Mouse (Mus musculus): Measurements from ENCODE around the gene Olfr545.
"Not testable (repeated sequence)": the region's sequence is repeated elsewhere in the genome, so short reads cannot be mapped to it uniquely, and the experiment has no call there.

The Olfr545 gene
- long read RNA-seq, experiment 1: 0 reads
- long read RNA-seq, experiment 2: 0 reads

DNA sequence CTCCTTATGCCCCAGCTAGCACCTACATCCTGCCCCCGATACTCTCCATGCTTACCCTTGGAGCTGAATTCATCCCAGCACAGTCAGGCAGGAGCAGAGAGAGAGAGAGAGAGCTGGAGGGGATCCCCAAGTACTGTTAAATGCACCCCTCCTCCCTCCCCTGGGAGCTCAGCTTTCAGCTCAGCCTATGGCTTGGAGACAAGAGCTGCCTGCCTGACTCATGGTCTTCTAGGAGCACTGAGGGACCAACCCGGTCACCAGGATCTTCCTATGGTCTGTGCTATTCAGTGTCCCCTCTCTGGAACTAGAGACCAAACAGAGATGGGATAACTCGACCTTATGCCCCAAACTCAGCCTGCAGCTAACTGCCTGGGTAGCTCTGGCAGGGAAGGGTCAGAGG lies at the start of gene Olfr545:
Gene Olfr545 (minus strand): TSS at position 101 of the 400 bp plus-strand sequence.
- intact Hi-C loops (cut with DNase I): no loop called here

- intact Hi-C loops (cut with DNase I): no loop called here
Measured at GRCm38 (mm10) chr7:102541251-102541650, 41.9 kb upstream of the Olfr545 start.

DNA sequence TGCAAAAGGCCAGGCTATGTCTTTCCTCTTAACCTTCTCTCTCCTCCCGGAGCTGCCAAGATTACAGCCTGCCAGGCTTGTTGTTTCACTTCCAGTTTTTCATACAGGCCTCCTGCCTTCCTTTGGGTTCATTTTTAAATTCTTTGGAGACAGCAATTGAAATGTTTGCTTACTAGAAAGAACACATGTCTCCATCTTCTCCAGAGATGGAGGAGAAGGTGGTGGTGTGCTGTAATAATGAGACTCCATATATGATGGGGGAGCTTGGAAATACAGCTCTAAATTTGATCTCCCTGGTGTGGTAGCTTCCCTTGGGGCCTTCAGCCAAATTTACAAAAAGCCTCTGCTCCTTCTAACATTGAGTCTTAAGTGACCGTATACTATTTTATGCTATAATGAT lies 41.2 kb upstream of the Olfr545 start, which contains the start of gene Olfr548-ps1:
Gene Olfr548-ps1 (plus strand): TSS at position 301 of the 400 bp plus-strand sequence.
- intact Hi-C loops (cut with DNase I): no loop called here

DNA sequence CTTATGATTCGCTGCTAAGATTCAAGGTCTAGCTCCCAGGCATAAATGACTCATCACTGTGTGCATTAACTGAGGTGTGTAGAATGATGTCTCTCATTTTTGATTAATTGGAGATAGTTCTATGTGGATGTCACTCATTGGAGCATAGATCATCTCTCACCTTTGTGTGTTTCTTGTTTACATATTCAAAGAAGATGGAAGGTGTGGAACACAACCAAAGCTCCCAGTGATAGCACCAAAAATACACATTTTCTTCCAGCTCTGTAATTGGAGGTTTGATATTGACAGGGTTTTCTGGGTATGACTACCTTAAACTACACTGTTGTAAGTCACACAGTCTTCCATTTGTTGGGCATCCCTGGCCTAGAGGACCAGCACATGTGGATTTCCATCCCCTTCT lies 35.1 kb upstream of the Olfr545 start, which contains the start of gene Olfr547:
Gene Olfr547 (plus strand): TSS at position 301 of the 400 bp plus-strand sequence.
- intact Hi-C loops (cut with DNase I): no loop called here

DNA sequence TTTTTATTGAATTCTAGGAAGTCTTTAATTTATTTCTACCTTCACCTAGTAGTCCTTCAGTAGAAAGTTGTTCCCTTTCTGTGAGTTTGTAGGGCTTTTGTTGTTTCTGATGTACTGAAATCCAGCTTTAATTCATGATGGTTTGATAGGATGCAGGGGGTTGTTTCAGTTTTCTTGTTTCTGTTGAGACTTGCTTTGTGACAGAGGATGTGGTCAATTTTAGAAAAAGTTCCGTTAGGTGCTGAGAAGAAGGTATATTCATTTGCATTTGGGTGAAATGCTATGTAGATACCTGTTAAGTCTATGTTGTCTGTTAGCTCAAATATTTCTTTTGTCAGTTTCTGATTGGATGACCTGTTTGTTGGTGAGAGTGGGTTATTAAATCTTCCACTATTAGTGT lies 29.7 kb upstream of the Olfr545 start:
- intact Hi-C loops (cut with DNase I): no loop called here

DNA sequence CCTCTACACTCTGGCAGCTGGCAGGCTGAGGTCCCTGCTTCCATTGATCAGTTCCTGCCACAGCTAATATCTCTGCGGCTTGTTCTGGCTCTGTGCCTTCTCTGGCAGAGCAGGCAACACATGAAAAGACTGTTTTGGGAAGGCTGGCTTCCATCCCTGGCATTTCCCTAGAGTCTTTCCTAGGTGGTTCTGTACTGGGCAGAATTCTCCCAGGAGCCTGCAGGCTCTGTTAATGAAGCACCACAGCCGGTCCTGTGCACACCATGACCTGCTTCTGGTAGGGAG lies 17.6 kb upstream of the Olfr545 start:
- intact Hi-C loops (cut with DNase I): no loop called here

GRCm38 (mm10) chr7:102516261-102517050 lies 17.1 kb upstream of the Olfr545 start:
- intact Hi-C loops (cut with DNase I): no loop called here

DNA sequence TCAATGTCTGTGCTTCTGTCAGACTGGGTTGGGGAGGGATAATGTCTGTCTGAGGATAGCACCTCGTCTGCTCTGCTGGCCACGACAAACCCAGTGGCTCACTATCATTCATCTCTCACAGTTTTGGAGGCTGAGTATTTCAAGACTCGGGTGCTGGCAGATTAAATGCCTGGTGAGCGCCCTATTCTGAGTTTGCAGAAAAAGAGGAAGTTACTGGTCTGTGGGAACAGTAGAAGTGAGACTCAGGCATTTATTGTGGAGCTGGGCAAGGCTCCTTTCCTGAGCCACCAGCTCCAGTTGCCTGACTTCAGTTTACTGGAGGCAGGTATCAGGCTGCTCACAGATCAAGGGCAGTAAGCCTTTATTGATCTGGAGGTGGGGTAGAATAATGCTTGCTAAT lies 14.8 kb upstream of the Olfr545 start:
- intact Hi-C loops (cut with DNase I): loop anchor here (2.0 to 5.0 kb wide), 2 partner anchors 123 to 403 kb away; partner anchors contain the start of gene Olfr571

DNA sequence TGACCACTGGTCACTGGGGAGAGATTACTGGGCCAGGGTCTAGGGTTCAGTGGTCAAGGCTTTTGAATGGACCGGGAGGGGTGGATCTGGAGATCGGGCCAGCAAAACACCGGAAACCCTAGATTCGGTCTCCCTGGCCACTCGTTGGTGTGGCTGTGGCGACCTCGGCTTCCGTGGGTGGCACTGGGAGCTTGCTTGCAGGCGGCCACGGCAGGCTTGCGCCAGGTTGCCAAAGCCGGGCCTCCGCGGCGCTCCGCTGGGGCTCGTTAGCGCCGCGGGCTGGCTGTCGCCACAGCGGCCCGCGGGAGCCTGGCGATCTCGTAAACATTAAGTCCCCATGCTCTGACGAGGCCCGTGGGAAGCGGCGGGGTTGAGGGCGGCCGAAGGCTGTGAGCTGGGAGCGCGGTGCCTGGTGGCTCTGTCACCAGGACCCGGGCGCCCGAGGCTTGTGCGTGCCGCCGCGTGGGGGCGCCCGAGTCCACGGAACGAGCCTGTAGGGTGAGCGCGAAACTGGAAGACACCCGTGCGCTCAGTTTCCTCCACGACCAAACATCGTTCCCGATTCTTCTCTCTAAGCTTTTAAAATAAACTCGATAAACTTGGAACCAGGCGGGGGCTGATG lies 13.6 kb upstream of the Olfr545 start:
- intact Hi-C loops (cut with DNase I): loop anchor here (5.0 kb wide), 1 partner anchor 404 kb away; the partner anchor contains the start of gene Olfr571

GRCm38 (mm10) chr7:102511927-102512326 lies 12.6 kb upstream of the Olfr545 start:
- intact Hi-C loops (cut with DNase I): loop anchor here (5.0 kb wide), 1 partner anchor 405 kb away; the partner anchor contains the start of gene Olfr571

DNA sequence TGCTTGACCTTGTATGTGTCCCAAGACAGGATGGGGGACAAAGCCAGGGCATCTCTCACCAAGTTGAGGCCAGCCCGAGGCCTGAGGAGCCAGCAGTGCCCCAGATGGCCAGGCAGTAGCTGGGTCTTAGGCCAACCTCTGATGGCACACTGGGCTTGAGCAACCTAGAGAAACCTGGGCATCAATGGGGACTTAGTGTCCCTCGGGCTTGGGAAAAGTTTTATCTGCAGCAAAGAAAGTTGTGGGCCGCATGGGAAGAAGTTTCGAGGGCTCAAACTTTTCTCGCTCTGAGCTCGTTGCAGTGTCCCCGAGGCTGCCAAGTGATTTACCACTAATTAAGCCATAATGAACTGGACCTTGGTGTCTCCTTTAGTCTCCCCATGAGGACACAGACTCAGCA lies 10.4 kb upstream of the Olfr545 start:
- intact Hi-C loops (cut with DNase I): loop anchor here (5.0 kb wide), 1 partner anchor 408 kb away; the partner anchor contains the start of gene Olfr571

DNA sequence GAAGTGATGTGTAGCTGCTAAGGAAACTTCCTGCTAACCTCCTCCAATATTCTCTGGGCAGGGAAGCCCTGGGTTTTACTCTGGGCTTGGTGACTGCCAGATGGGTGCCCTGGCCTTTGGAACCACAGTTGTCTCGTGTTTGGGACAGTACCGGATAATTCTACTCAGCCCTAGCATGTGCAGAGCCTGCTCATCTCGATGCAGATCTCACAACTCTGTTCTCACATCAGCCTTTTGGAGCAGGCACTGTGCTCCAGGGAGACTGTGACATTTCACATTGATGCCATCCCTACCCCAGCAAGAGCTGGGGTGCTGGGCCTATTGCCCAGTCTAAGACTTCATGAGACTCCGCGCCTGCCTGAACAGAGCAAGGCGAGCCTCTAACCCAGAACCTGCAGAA lies 9.3 kb upstream of the Olfr545 start:
- intact Hi-C loops (cut with DNase I): no loop called here

DNA sequence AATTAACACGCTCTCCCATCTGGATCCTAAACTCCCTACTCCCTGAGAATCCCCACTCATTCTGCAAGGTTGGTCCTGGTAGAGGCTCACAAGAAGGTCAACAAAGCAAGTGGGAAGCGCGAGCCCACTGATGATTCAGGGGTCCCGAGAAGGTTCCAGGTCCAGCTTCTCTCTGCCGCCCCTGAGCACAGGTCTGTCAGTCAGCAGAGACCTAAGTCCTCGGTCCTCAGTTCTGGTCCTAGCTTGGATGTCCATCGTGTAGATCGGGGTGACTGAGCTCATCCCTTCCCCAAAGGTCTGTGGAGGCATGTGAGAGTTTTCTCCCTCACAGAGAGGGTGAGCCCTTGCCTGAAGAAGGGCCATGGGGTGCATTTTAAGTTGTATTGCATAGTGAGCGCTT lies 8.7 kb upstream of the Olfr545 start:
- intact Hi-C loops (cut with DNase I): no loop called here

GRCm38 (mm10) chr7:102506848-102507247 lies 7.5 kb upstream of the Olfr545 start:
- intact Hi-C loops (cut with DNase I): no loop called here

GRCm38 (mm10) chr7:102501986-102502385 lies 2.6 kb upstream of the Olfr545 start:
- intact Hi-C loops (cut with DNase I): no loop called here

- intact Hi-C loops (cut with DNase I): not testable (repeated sequence)
Measured at GRCm38 (mm10) chr7:102494416-102494815, 5.0 kb downstream of the Olfr545 start.

DNA sequence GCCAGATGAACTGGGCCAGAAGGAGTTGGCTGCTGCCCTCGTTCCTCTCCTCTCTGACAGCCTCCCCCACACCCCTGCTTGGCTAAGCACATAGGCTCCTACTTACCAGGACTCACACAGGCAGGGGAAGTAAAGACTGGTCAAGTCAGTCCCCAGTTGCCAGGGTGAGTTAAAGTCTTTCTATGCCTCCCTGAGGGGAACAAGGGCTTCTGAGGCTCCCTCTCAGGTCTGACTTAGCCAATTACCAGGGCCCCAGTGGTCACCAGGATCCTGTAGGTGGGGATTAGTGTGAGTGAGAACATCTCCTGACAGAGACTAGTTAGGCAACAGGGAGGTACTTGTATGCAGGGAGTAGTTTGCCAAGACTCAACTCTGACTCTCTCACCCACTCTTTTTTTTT lies 11.2 kb downstream of the Olfr545 start, which contains the start of gene Olfr544:
Gene Olfr544 (minus strand): TSS at position 153 of the 400 bp plus-strand sequence.
- intact Hi-C loops (cut with DNase I): no loop called here

GRCm38 (mm10) chr7:102486105-102486504 lies 13.3 kb downstream of the Olfr545 start:
- intact Hi-C loops (cut with DNase I): no loop called here

DNA sequence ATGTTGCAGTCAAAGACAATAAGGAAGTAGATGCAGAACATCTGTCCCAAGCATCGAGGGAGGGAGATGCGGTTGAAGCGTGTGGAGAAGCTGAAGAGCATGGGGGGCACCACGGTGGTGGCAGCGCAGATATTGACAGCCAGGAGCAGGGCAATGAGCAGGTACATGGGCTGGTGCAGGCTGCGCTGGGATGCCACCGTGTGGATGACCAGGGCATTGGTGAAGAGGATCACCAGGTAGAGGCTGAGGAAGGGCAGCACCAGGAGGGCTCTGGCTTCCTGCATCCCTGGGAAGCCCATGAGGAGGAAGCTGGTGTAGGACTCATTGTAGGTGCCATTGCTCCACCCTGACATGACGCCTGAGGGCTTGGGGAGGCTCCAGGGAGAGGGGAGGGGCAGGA lies 14.6 kb downstream of the Olfr545 start:
- intact Hi-C loops (cut with DNase I): loop anchor here (5.0 kb wide), 1 partner anchor 42 kb away; the partner anchor contains the start of gene Rrm1

- intact Hi-C loops (cut with DNase I): loop anchor here (5.0 kb wide), 1 partner anchor 41 kb away; the partner anchor contains the start of gene Rrm1
Measured at GRCm38 (mm10) chr7:102483665-102484064, 15.7 kb downstream of the Olfr545 start.

GRCm38 (mm10) chr7:102481579-102481978 lies 17.8 kb downstream of the Olfr545 start, which contains the start of gene Olfr543:
Gene Olfr543, minus strand, starts transcription at chr7:102481679.
- intact Hi-C loops (cut with DNase I): loop anchor here (5.0 kb wide), 1 partner anchor 39 kb away; the partner anchor contains the start of gene Rrm1

DNA sequence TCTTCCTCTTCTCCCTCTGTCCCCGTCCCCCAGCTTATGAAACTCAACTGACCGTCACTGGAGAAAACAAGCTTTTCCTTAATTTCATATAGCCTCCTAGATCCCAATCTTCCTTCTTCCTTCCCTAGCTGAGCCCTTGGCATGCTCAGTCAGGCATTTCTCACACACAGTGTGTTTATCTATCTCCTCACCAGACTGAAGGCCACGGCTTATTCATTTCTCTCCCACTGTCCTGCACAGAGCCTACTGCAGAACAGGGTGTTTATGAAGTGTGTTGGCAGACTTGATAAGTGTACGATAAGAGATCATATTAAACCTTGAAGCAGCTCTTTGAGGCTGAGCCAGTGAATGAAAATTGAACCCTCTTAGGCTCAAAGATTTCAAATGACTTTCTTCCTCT lies 18.6 kb downstream of the Olfr545 start:
- intact Hi-C loops (cut with DNase I): loop anchor here (5.0 kb wide), 1 partner anchor 39 kb away; the partner anchor contains the start of gene Rrm1
